Mouse (Mus musculus): ENCODE data around the gene Rcc2.

The Rcc2 gene

GRCm38 (mm10) chr4:140684881-140685303 is 15.4 kb upstream of the Rcc2 start:
- WGBS = 61% methylated on average over 6 of the region's 6 CpGs

- WGBS = 73% methylated on average over 12 of the region's 12 CpGs
Observed at GRCm38 (mm10) chr4:140688044-140688825, 12.1 kb upstream of the Rcc2 start.

- WGBS = 93% methylated on average over 5 of the region's 5 CpGs
Observed at GRCm38 (mm10) chr4:140688826-140689425, 11.4 kb upstream of the Rcc2 start.

GRCm38 (mm10) chr4:140689873-140690655 is 10.3 kb upstream of the Rcc2 start:
- WGBS = 78% methylated on average over 16 of the region's 16 CpGs

GRCm38 (mm10) chr4:140691481-140691880 is 8.9 kb upstream of the Rcc2 start:
- WGBS = 73% methylated on average over 7 of the region's 7 CpGs

GRCm38 (mm10) chr4:140693513-140693912 is 6.8 kb upstream of the Rcc2 start:
- WGBS = 75% methylated on average over 4 of the region's 4 CpGs

GRCm38 (mm10) chr4:140694551-140695060 is 5.7 kb upstream of the Rcc2 start:
- 41% methylated on average over 1 of the region's 1 CpGs for WGBS

- 90% methylated on average over 7 of the region's 7 CpGs for WGBS
Observed at GRCm38 (mm10) chr4:140695146-140695545, 5.2 kb upstream of the Rcc2 start.

GRCm38 (mm10) chr4:140695675-140696585 is 4.4 kb upstream of the Rcc2 start:
- 72% methylated on average over 14 of the region's 14 CpGs for WGBS

GRCm38 (mm10) chr4:140699441-140700127 is 757 bp upstream of the Rcc2 start:
- 6% methylated on average over 29 of the region's 29 CpGs for WGBS

GRCm38 (mm10) chr4:140701049-140701715 is 841 bp downstream of the Rcc2 start:
- WGBS = under 1% methylated on average over 61 of the region's 61 CpGs

GRCm38 (mm10) chr4:140701716-140702561 is 1.6 kb downstream of the Rcc2 start:
- WGBS = 2% methylated on average over 95 of the region's 107 CpGs

GRCm38 (mm10) chr4:140702611-140703327 is 2.4 kb downstream of the Rcc2 start:
- WGBS = 1% methylated on average over 57 of the region's 68 CpGs

- 41% methylated on average over 8 of the region's 8 CpGs for WGBS
Observed at GRCm38 (mm10) chr4:140703636-140704035, 3.3 kb downstream of the Rcc2 start.

GRCm38 (mm10) chr4:140704166-140704565 is 3.8 kb downstream of the Rcc2 start:
- 51% methylated on average over 4 of the region's 4 CpGs for whole genome bisulfite sequencing

GRCm38 (mm10) chr4:140707615-140708014 is 7.3 kb downstream of the Rcc2 start:
- WGBS = 44% methylated on average over 4 of the region's 4 CpGs

GRCm38 (mm10) chr4:140708297-140708927 is 8.1 kb downstream of the Rcc2 start:
- 86% methylated on average over 18 of the region's 18 CpGs for WGBS

GRCm38 (mm10) chr4:140709111-140709510 is 8.8 kb downstream of the Rcc2 start:
- WGBS = 73% methylated on average over 7 of the region's 7 CpGs

All from cerebral cortex, adult 2 months (tissue).